In the genomic region with DNA sequence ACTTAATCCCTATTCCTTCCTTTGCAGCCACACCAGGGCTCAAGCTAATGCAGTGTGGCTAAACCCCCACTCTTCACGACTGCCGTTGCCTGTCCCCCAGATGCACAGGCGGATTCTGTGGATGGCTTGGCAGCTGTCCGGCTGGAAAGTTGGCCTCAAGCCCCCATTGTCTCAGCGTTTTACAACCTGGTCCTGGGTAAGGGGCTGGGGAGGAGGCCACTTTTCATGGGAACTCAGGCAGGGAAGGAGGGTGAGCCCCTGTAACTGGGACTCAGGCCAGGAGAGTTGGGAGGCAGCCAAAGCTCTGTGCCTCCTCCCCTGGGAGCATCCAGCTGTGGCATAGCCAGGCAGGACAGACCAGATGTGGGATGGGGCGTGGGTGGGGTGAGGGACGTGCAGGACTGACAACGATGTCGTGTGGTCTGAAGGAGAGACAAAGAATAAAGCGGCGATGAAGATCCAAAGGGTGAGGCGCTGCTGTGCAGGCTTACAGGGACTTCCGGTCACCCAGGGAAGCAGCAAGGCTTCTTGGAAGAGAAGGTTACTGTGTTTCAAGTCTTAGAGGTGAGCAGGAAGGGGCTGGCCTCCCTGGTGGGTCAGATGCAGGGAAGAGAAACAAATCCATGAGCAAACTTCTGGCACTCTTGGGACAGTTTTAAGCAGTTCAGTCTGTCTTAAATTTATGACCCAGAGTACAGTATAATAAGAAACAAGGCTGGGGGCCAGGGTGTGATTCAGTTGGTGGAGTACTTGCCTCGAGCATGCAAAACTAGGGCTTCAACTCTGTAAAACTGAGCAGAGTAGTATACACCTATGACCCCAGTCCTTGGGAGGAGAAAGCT, we compare ENCODE assay signal across 7 mouse cellular contexts. TPM values are rescaled to one million over a fixed set of nuclear protein-coding genes. Genes with fewer than 3 reads are reported as not detected.
DNase-seq lines count a peak whose midpoint lies in the region; ATAC-seq and TF ChIP-seq lines count a peak whose summit lies in the region.

No protein-coding gene starts in this region.

- no peak for TF ChIP-seq POLR2A in limb, embryonic 14.5 days (IDR thresholded peaks at IDR 0.05; ENCODE audit: borderline replicate concordance, extremely low read depth, insufficient read depth, insufficient read length)
- TF ChIP-seq POLR2A in thymus, adult 2 months (IDR thresholded peaks at IDR 0.05; ENCODE audit: control insufficient read depth, extremely low read depth, insufficient read depth, low read length, poor library complexity) = no peak

- 0 out of 2 replicates have a peak, but pooled peaks cover 3% of the 10 kb centered on the region for H3K9me3 ChIP-seq in intestine, embryonic 14.5 days (ENCODE audit: control insufficient read depth, low read length)
- peaks cover 3% of the 10 kb centered on the region; the same call in 1 of the 2 replicates for H3K9me3 ChIP-seq in limb, embryonic 14.5 days (ENCODE audit: control insufficient read depth, low read length)

- H3K27ac ChIP-seq in intestine, embryonic 14.5 days (ENCODE audit: low read depth) = peak overlapping the region; percentile 89
- peak overlapping the region; percentile 95 for H3K27ac ChIP-seq in limb, embryonic 14.5 days (replicated peaks; ENCODE audit: low read depth, low read length)
- H3K27ac ChIP-seq in thymus, adult 2 months (ENCODE audit: control insufficient read depth, insufficient read depth, low read length) = no peak overlapping the region

- intact Hi-C loops in gastrocnemius, postnatal 36 days (cut with DNase I) = loop anchor here (5.0 kb wide), 1 partner anchor 227 kb away; no protein-coding TSS in a partner anchor

- H3K36me3 ChIP-seq in intestine, embryonic 14.5 days (ENCODE audit: control insufficient read depth, insufficient read depth, low read length) = no peaks in the 10 kb centered on the region
- H3K36me3 ChIP-seq in limb, embryonic 14.5 days (ENCODE audit: control insufficient read depth, insufficient read depth, low read length) = no peaks in the 10 kb centered on the region
- no peaks in the 10 kb centered on the region for H3K36me3 ChIP-seq in thymus, adult 2 months (ENCODE audit: control insufficient read depth, insufficient read depth, low read length)

- H3K4me2 ChIP-seq in intestine, embryonic 14.5 days (ENCODE audit: low read length) = peak overlapping the region; percentile 33
- peak overlapping the region; percentile 37 for H3K4me2 ChIP-seq in limb, embryonic 14.5 days (replicated peaks; ENCODE audit: low read depth, low read length, severe bottlenecking)

- H3K27me3 ChIP-seq in intestine, embryonic 14.5 days (replicated peaks; ENCODE audit: control insufficient read depth, insufficient read depth, low read length) = no peaks in the 10 kb centered on the region
- H3K27me3 ChIP-seq in limb, embryonic 14.5 days (ENCODE audit: control insufficient read depth, insufficient read depth, low read length) = no peaks in the 10 kb centered on the region
- H3K27me3 ChIP-seq in thymus, adult 2 months (ENCODE audit: control insufficient read depth, insufficient read depth, low read length) = no peaks in the 10 kb centered on the region

- TF ChIP-seq CTCF in thymus, adult 2 months (IDR thresholded peaks at IDR 0.05; ENCODE audit: borderline replicate concordance, control insufficient read depth, extremely low read depth, insufficient read depth, low read length, poor library complexity) = no peak

- 20% methylated on average over 14 of the region's 14 CpGs for WGBS in intestine, embryonic 14.5 days
- WGBS in limb, embryonic 14.5 days = 10% methylated on average over 14 of the region's 14 CpGs
- 86% methylated on average over 14 of the region's 14 CpGs for WGBS in thymus, adult 2 months

- no peak overlapping the region for H3K4me3 ChIP-seq in intestine, embryonic 14.5 days (ENCODE audit: low read depth, low read length)
- H3K4me3 ChIP-seq in limb, embryonic 14.5 days (replicated peaks; ENCODE audit: low read length) = no peak overlapping the region
- no peak overlapping the region for H3K4me3 ChIP-seq in thymus, adult 2 months (ENCODE audit: control insufficient read depth, insufficient read depth, low read length)

- H3K9ac ChIP-seq in intestine, embryonic 14.5 days (ENCODE audit: low read length) = peak overlapping the region; percentile 23; the same call in 1 of the 2 replicates
- H3K9ac ChIP-seq in limb, embryonic 14.5 days (ENCODE audit: low read depth, low read length, severe bottlenecking) = peak overlapping the region; percentile 31; the same call in 1 of the 2 replicates

- peak; percentile 63 for DNase-seq in Muller cell, postnatal 12 days (ENCODE audit: inconsistent ontology term)
- DNase-seq in adrenal gland, adult 8-10 months = peak; percentile 15
- peak; percentile 61 to 67 for DNase-seq in gastrocnemius, postnatal 36 days
- peak; percentile 89 for DNase-seq in intestine, embryonic 14.5 days (ENCODE audit: low spot score)
- peak; percentile 95 for DNase-seq in limb, embryonic 14.5 days (ENCODE audit: low spot score)
- peak; percentile 85 for DNase-seq in ovary, postnatal 14 days (ENCODE audit: low spot score)
- DNase-seq in thymus, adult 2 months = no peak

- peak; percentile 80 for ATAC-seq in intestine, embryonic 14.5 days (replicated peaks; ENCODE audit: low FRiP score, low TSS enrichment, low read depth)
- peak; percentile 90 for ATAC-seq in limb, embryonic 14.5 days (ENCODE audit: low FRiP score, low read depth)

- peaks cover 27% of the 10 kb centered on the region for H3K4me1 ChIP-seq in intestine, embryonic 14.5 days (replicated peaks; ENCODE audit: control insufficient read depth, insufficient read depth, low read length)
- H3K4me1 ChIP-seq in limb, embryonic 14.5 days (ENCODE audit: control insufficient read depth, insufficient read depth, low read length) = peaks cover 38% of the 10 kb centered on the region
- peaks cover 10% of the 10 kb centered on the region for H3K4me1 ChIP-seq in thymus, adult 2 months (replicated peaks; ENCODE audit: control insufficient read depth, insufficient read depth, low read length)

RNA-seq across cellular contexts. Expression of a gene that starts 43.8 kb away (rescaled TPM):
- total RNA-seq in adrenal gland, adult 8-10 months (2022) = 10 to 100 TPM; 84.5 to 95.8 (median 90.0) TPM
- 10 to 100 TPM; 37.6 to 46.5 TPM for total RNA-seq in gastrocnemius, postnatal 36 days (2021)
- polyA plus RNA-seq in intestine, embryonic 14.5 days (2014; fragmentation: Nextera tagmentation; extraction: Ambion mirVana) = 43.3 and 47.8 TPM in 2 replicates
- 69.8 and 89.3 TPM in 2 replicates for polyA plus RNA-seq in limb, embryonic 14.5 days (2012; rRNA removed)
- polyA plus RNA-seq in limb, embryonic 14.5 days (2014; fragmentation: Nextera tagmentation; extraction: Ambion mirVana) = 62.2 and 69.8 TPM in 2 replicates
- 36.2 and 38.8 TPM in 2 replicates for polyA plus RNA-seq in thymus, adult 2 months (2012; rRNA removed)

RNA-seq across cellular contexts. Expression of a gene that starts 51.2 kb away (rescaled TPM):
- total RNA-seq in adrenal gland, adult 8-10 months (2022) = 10 to 100 TPM in 3 of 4 experiments, 1 to 10 TPM in 1; 8.8 to 14.1 (median 10.8) TPM
- total RNA-seq in gastrocnemius, postnatal 36 days (2021) = 1 to 10 TPM; 5.9 to 8.8 TPM
- polyA plus RNA-seq in intestine, embryonic 14.5 days (2014; fragmentation: Nextera tagmentation; extraction: Ambion mirVana) = 20.1 and 20.8 TPM in 2 replicates
- 27.4 TPM in 2 replicates for polyA plus RNA-seq in limb, embryonic 14.5 days (2012; rRNA removed)
- polyA plus RNA-seq in limb, embryonic 14.5 days (2014; fragmentation: Nextera tagmentation; extraction: Ambion mirVana) = 29.2 and 36.1 TPM in 2 replicates
- 22.4 and 33.0 TPM in 2 replicates for polyA plus RNA-seq in thymus, adult 2 months (2012; rRNA removed)
